10 mouse cellular contexts compared by ENCODE assay signal in the genomic region with DNA sequence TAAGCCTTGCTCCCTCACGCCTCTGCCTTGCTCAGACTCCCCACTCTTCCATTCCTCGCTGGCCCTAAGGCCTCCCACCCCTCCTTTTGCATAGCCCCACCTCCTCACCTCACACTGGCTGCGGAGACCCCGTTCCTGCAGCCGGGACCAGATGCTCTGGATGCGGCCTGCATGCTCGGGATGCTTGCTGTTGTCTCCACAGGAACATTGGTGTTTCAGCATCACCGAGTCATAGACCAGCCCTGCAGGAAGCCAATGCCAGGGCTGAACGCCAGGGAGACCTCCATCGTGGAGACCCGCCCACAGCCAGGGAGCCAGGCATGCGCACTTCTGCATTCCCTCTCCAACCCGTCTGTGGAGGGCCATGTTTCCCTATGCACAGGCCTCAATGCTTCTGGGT. TPM values are rescaled to one million over a fixed set of nuclear protein-coding genes. Genes with fewer than 3 reads are reported as not detected.
DNase-seq lines count a peak whose midpoint lies in the region; ATAC-seq and TF ChIP-seq lines count a peak whose summit lies in the region.
"Had no signal": no experiment of that assay in that cellular context is flagged by ENCODE, and none has a peak within 500 bp of the region (broad histone marks: within the 10 kb centered on the region; RNA-seq: fewer than 3 reads in every experiment).

No protein-coding gene starts in this region.

- no peaks in the 10 kb centered on the region for H3K4me1 ChIP-seq in kidney, embryonic 14.5 days (ENCODE audit: control insufficient read depth, insufficient read depth, low read length)
- H3K4me1 ChIP-seq in kidney, adult 2 months (ENCODE audit: control insufficient read depth, insufficient read depth, low read length): no peaks in the 10 kb centered on the region
- peaks cover 32% of the 10 kb centered on the region for H3K4me1 ChIP-seq in embryonic facial prominence, embryonic 10.5 days
- peaks cover 15% of the 10 kb centered on the region; the same call in 1 of the 2 replicates for H3K4me1 ChIP-seq in hindbrain, postnatal 0 days (ENCODE audit: insufficient read depth, low read length)
- peaks cover 29% of the 10 kb centered on the region for H3K4me1 ChIP-seq in neural tube, embryonic 15.5 days

- H3K27me3 ChIP-seq in kidney, embryonic 14.5 days (ENCODE audit: control insufficient read depth, insufficient read depth, low read length): no peaks in the 10 kb centered on the region
- H3K27me3 ChIP-seq in kidney, adult 2 months (replicated peaks; ENCODE audit: control insufficient read depth, insufficient read depth, low read length): no peaks in the 10 kb centered on the region
- no peaks in the 10 kb centered on the region for H3K27me3 ChIP-seq in embryonic facial prominence, embryonic 10.5 days (replicated peaks; ENCODE audit: low read depth, poor library complexity, severe bottlenecking)
- no peaks in the 10 kb centered on the region for H3K27me3 ChIP-seq in hindbrain, postnatal 0 days (ENCODE audit: insufficient read depth, low read length)
- H3K27me3 ChIP-seq in neural tube, embryonic 15.5 days (replicated peaks): no peaks in the 10 kb centered on the region

- TF ChIP-seq POLR2A in kidney, adult 2 months (IDR thresholded peaks at IDR 0.05; ENCODE audit: low read depth, low read length): no peak

- intact Hi-C loops in heart, postnatal 14 days (cut with DNase I): no loop called here

- 24% methylated on average over 13 of the region's 13 CpGs for WGBS in kidney, embryonic 14.5 days
- 64% methylated on average over 13 of the region's 13 CpGs for WGBS in kidney, adult 2 months
- WGBS in embryonic facial prominence, embryonic 10.5 days: 18% methylated on average over 13 of the region's 13 CpGs
- WGBS in hindbrain, postnatal 0 days: 10% methylated on average over 13 of the region's 13 CpGs
- 14% methylated on average over 13 of the region's 13 CpGs for WGBS in neural tube, embryonic 15.5 days

- DNase-seq in kidney, adult 2 months: no peak
- DNase-seq in embryonic facial prominence, embryonic 10.5 days (ENCODE audit: low spot score): peak; percentile 63
- DNase-seq in hindbrain, postnatal 0 days (ENCODE audit: low spot score): peak; percentile 88
- no peak for DNase-seq in frontal cortex, adult 2 months (ENCODE audit: extremely low spot score in 1 of 2, low spot score in 1 of 2)
- DNase-seq in heart, postnatal 14 days: no peak

- peaks cover 63% of the 10 kb centered on the region for H3K36me3 ChIP-seq in kidney, embryonic 14.5 days (ENCODE audit: control insufficient read depth, insufficient read depth, low read length)
- no peaks in the 10 kb centered on the region for H3K36me3 ChIP-seq in kidney, adult 2 months (ENCODE audit: control insufficient read depth, insufficient read depth, low read length)
- peaks cover 88% of the 10 kb centered on the region for H3K36me3 ChIP-seq in embryonic facial prominence, embryonic 10.5 days (replicated peaks)
- H3K36me3 ChIP-seq in hindbrain, postnatal 0 days (ENCODE audit: insufficient read depth, low read length): peaks cover 26% of the 10 kb centered on the region; the same call in 1 of the 2 replicates
- H3K36me3 ChIP-seq in neural tube, embryonic 15.5 days: peaks cover 40% of the 10 kb centered on the region

- no peak for TF ChIP-seq CTCF in kidney, adult 2 months (conservative IDR thresholded peaks at IDR 0.05; ENCODE audit: insufficient read depth, insufficient read length, low read depth, low read length)
- TF ChIP-seq CTCF in hindbrain, postnatal 0 days (IDR thresholded peaks at IDR 0.05; ENCODE audit: low read depth): peak; percentile 41

- peak overlapping the region; percentile 13; the same call in 1 of the 2 replicates for H3K4me2 ChIP-seq in kidney, embryonic 14.5 days (replicated peaks; ENCODE audit: low read depth, low read length)
- peak overlapping the region; percentile 36 for H3K4me2 ChIP-seq in hindbrain, postnatal 0 days (ENCODE audit: low read depth, low read length)
- peak overlapping the region; percentile 46 for H3K4me2 ChIP-seq in neural tube, embryonic 15.5 days

- peak overlapping the region; percentile 14; the same call in 1 of the 2 replicates for H3K4me3 ChIP-seq in kidney, embryonic 14.5 days (ENCODE audit: low read length)
- no peak overlapping the region for H3K4me3 ChIP-seq in kidney, adult 2 months (ENCODE audit: insufficient read depth, low read depth, low read length)
- H3K4me3 ChIP-seq in embryonic facial prominence, embryonic 10.5 days: peak overlapping the region; percentile 45
- 0 out of 2 replicates have a peak overlapping the region, but pooled peaks have one; percentile 6 for H3K4me3 ChIP-seq in hindbrain, postnatal 0 days (ENCODE audit: low read length)
- peak overlapping the region; percentile 22; the same call in 1 of the 2 replicates for H3K4me3 ChIP-seq in neural tube, embryonic 15.5 days (replicated peaks)
- H3K4me3 ChIP-seq: heart, adult 2 months; myocyte had no signal

- H3K27ac ChIP-seq in kidney, embryonic 14.5 days (ENCODE audit: low read depth, low read length): no peak overlapping the region
- no peak overlapping the region for H3K27ac ChIP-seq in kidney, adult 2 months (ENCODE audit: insufficient read depth, low read depth, low read length)
- peak overlapping the region; percentile 57; the same call in 1 of the 2 replicates for H3K27ac ChIP-seq in embryonic facial prominence, embryonic 10.5 days (replicated peaks)
- peak overlapping the region; percentile 58; the same call in 1 of the 2 replicates for H3K27ac ChIP-seq in hindbrain, postnatal 0 days
- H3K27ac ChIP-seq in neural tube, embryonic 15.5 days (replicated peaks): peak overlapping the region; percentile 65; the same call in 1 of the 2 replicates
- H3K27ac ChIP-seq: heart, adult 2 months had no signal

- H3K9ac ChIP-seq in kidney, embryonic 14.5 days (ENCODE audit: low read depth, low read length): no peak overlapping the region
- peak overlapping the region; percentile 44; the same call in 1 of the 2 replicates for H3K9ac ChIP-seq in hindbrain, postnatal 0 days (replicated peaks; ENCODE audit: low read length)
- H3K9ac ChIP-seq in neural tube, embryonic 15.5 days (replicated peaks): 0 out of 2 replicates have a peak overlapping the region, but pooled peaks have one; percentile 7

- H3K9me3 ChIP-seq in kidney, embryonic 14.5 days (ENCODE audit: control insufficient read depth, low read length): no peaks in the 10 kb centered on the region
- H3K9me3 ChIP-seq in embryonic facial prominence, embryonic 10.5 days: no peaks in the 10 kb centered on the region
- no peaks in the 10 kb centered on the region for H3K9me3 ChIP-seq in hindbrain, postnatal 0 days (ENCODE audit: low read length)
- H3K9me3 ChIP-seq in neural tube, embryonic 15.5 days (replicated peaks): no peaks in the 10 kb centered on the region

- peak; percentile 49; the same call in 1 of the 2 replicates for ATAC-seq in kidney, embryonic 14.5 days (ENCODE audit: low FRiP score, low TSS enrichment)
- ATAC-seq in hindbrain, postnatal 0 days: peak; percentile 85
- ATAC-seq in neural tube, embryonic 15.5 days (ENCODE audit: low FRiP score): peak; percentile 71
- ATAC-seq in CD4-positive, CD25-positive, alpha-beta regulatory T cell, adult 4 months: no peak

RNA-seq across cellular contexts. Expression of gene Slc48a1, which starts 24.3 kb away (rescaled TPM):
- polyA plus RNA-seq in kidney, embryonic 14.5 days (2014; fragmentation: Nextera tagmentation; extraction: Ambion mirVana): 34.4 and 36.1 TPM in 2 replicates
- 182 and 203 TPM in 2 replicates for polyA plus RNA-seq in kidney, adult 2 months (2012; rRNA removed)
- polyA plus RNA-seq in embryonic facial prominence, embryonic 10.5 days (2016; fragmentation: Nextera tagmentation; extraction: Ambion mirVana): 17.8 and 18.9 TPM in 2 replicates
- 84.4 and 89.3 TPM in 2 replicates for total RNA-seq in hindbrain, postnatal 0 days (2014; rRNA removed)
- 140 and 152 TPM in 2 replicates for polyA plus RNA-seq in hindbrain, postnatal 0 days (2015; fragmentation: Nextera tagmentation; extraction: Ambion mirVana)
- polyA plus RNA-seq in neural tube, embryonic 15.5 days (2015; fragmentation: Nextera tagmentation; extraction: Ambion mirVana): 99.0 and 101 TPM in 2 replicates
- 10 to 100 TPM; 33.9 to 37.1 TPM for polyA plus RNA-seq in CD4-positive, CD25-positive, alpha-beta regulatory T cell, adult 4 months (2017; shearing (Covaris generic))
- polyA plus RNA-seq in frontal cortex, adult 2 months (2012; rRNA removed): 107 and 117 TPM in 2 replicates
- 10 to 100 TPM; 78.3 to 78.9 TPM for total RNA-seq in heart, postnatal 14 days (2021)

RNA-seq across cellular contexts. Expression of gene Rapgef3, which starts 34.8 kb away (rescaled TPM):
- 11.9 and 15.7 TPM in 2 replicates for polyA plus RNA-seq in kidney, embryonic 14.5 days (2014; fragmentation: Nextera tagmentation; extraction: Ambion mirVana)
- polyA plus RNA-seq in kidney, adult 2 months (2012; rRNA removed): 136 and 184 TPM in 2 replicates
- polyA plus RNA-seq in embryonic facial prominence, embryonic 10.5 days (2016; fragmentation: Nextera tagmentation; extraction: Ambion mirVana): 5.5 and 5.9 TPM in 2 replicates
- total RNA-seq in hindbrain, postnatal 0 days (2014; rRNA removed): 26.4 and 41.9 TPM in 2 replicates
- 10.3 and 12.2 TPM in 2 replicates for polyA plus RNA-seq in hindbrain, postnatal 0 days (2015; fragmentation: Nextera tagmentation; extraction: Ambion mirVana)
- 12.5 and 19.5 TPM in 2 replicates for polyA plus RNA-seq in neural tube, embryonic 15.5 days (2015; fragmentation: Nextera tagmentation; extraction: Ambion mirVana)
- 1 to 10 TPM in 1 of 2 experiments, under 1 TPM in 1; 0.31 to 1.5 TPM for polyA plus RNA-seq in CD4-positive, CD25-positive, alpha-beta regulatory T cell, adult 4 months (2017; shearing (Covaris generic))
- 69.2 and 78.4 TPM in 2 replicates for polyA plus RNA-seq in frontal cortex, adult 2 months (2012; rRNA removed)
- total RNA-seq in heart, postnatal 14 days (2021): 10 to 100 TPM; 32.7 to 34.3 TPM

RNA-seq across cellular contexts. Expression of gene Hdac7, which starts 41.7 kb away (rescaled TPM):
- polyA plus RNA-seq in kidney, embryonic 14.5 days (2014; fragmentation: Nextera tagmentation; extraction: Ambion mirVana): 32.2 and 34.1 TPM in 2 replicates
- polyA plus RNA-seq in kidney, adult 2 months (2012; rRNA removed): 41.6 and 45.4 TPM in 2 replicates
- 26.6 and 30.2 TPM in 2 replicates for polyA plus RNA-seq in embryonic facial prominence, embryonic 10.5 days (2016; fragmentation: Nextera tagmentation; extraction: Ambion mirVana)
- total RNA-seq in hindbrain, postnatal 0 days (2014; rRNA removed): 23.6 and 28.6 TPM in 2 replicates
- 21.7 and 23.7 TPM in 2 replicates for polyA plus RNA-seq in hindbrain, postnatal 0 days (2015; fragmentation: Nextera tagmentation; extraction: Ambion mirVana)
- 26.5 and 32.1 TPM in 2 replicates for polyA plus RNA-seq in neural tube, embryonic 15.5 days (2015; fragmentation: Nextera tagmentation; extraction: Ambion mirVana)
- 10 to 100 TPM; 68.2 to 74.2 TPM for polyA plus RNA-seq in CD4-positive, CD25-positive, alpha-beta regulatory T cell, adult 4 months (2017; shearing (Covaris generic))
- polyA plus RNA-seq in frontal cortex, adult 2 months (2012; rRNA removed): 50.2 and 57.5 TPM in 2 replicates
- total RNA-seq in heart, postnatal 14 days (2021): 10 to 100 TPM; 45.9 to 52.5 TPM

Comparison
In these comparisons a context has a peak if more than half of its experiments do, and no peak if none do; other contexts are left out.
1. H3K27ac ChIP-seq: peak in embryonic facial prominence, embryonic 10.5 days (single experiment), hindbrain, postnatal 0 days (single experiment) and neural tube, embryonic 15.5 days (single experiment); none in kidney, embryonic 14.5 days (single experiment) and kidney, adult 2 months (single experiment).
2. DNase-seq: peak in embryonic facial prominence, embryonic 10.5 days (single experiment) and hindbrain, postnatal 0 days (single experiment); none in kidney, adult 2 months (single experiment), frontal cortex, adult 2 months (0 of 2) and heart, postnatal 14 days (0 of 2).
3. Peak in every context shown above with its lines, with median percentiles within 50 percentile points of each other: H3K4me2 ChIP-seq.